Mouse (Mus musculus) heart, adult 9 months (tissue): ENCODE measurements around the gene Ap5z1.

Experiments used
- DNase-seq, 2 experiments: peaks; one replicate each; pipeline ENCODE4 v3.0.0; 2022; ENCODE audit warnings: low spot score in 2 of 2

The Ap5z1 gene

GRCm38 (mm10) chr5:142520360-142520759, 56.6 kb downstream of the Ap5z1 start:
- DNase-seq, result no peak

GRCm38 (mm10) chr5:142521195-142521866, 57.6 kb downstream of the Ap5z1 start:
- DNase-seq, result no peak

- no peak for DNase-seq
Observed at GRCm38 (mm10) chr5:142524711-142525464, 61.1 kb downstream of the Ap5z1 start.
